ENCODE assay signal across 8 mouse cellular contexts in the genomic region with DNA sequence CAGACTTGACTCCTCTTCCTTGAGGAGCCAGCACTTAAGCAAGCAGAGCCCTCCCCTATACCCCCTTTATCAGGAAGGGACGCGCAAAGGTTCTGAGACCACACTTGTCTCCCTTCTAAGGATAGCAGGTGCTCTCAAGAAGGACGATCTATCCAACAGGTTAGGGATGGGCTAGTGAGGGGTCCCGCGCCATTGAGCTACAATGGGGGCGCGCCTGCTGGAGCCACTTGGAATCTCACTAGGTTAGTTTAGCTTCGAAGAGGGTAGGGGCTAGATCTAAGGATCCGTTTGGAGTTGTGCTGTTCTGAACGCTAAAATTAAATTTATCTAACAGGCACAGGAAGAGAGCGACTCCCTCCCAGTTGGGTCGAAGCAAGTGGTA. TPM values are rescaled to one million over a fixed set of nuclear protein-coding genes. Genes with fewer than 3 reads are reported as not detected.
DNase-seq lines count a peak whose midpoint lies in the region; ATAC-seq and TF ChIP-seq lines count a peak whose summit lies in the region.

No protein-coding gene starts in this region.

- intact Hi-C loops in left cerebral cortex, adult 2 months (cut with DNase I): loop anchor here (1.0 to 5.0 kb wide), 3 partner anchors 79 to 274 kb away; a partner anchor contains a TSS

- WGBS in hindbrain, embryonic 11.5 days: 2% methylated on average over 12 of the region's 12 CpGs
- WGBS in midbrain, embryonic 11.5 days: 1% methylated on average over 12 of the region's 12 CpGs

- peak overlapping the region; percentile 70 for H3K9ac ChIP-seq in hindbrain, embryonic 11.5 days (ENCODE audit: low read depth, low read length)
- H3K9ac ChIP-seq in midbrain, embryonic 11.5 days (ENCODE audit: low read length): peak overlapping the region; percentile 84

- no peak for DNase-seq in left cerebral cortex, adult 2 months (ENCODE audit: extremely low spot score in 1 of 2, low spot score in 2 of 2)
- DNase-seq in left cerebral cortex, adult 9 months (ENCODE audit: low spot score in 2 of 2): no peak
- DNase-seq in hindbrain, embryonic 11.5 days (ENCODE audit: low spot score): no peak
- DNase-seq in midbrain, embryonic 11.5 days (ENCODE audit: low spot score, missing footprints): no peak
- DNase-seq in cerebellum, adult 9-10 months: no peak
- no peak for DNase-seq in gastrocnemius, adult 8-10 months (ENCODE audit: low spot score in 2 of 2)
- DNase-seq in cerebellum, postnatal 14 days: no peak

- no peak; the same call in 1 of the 2 replicates for TF ChIP-seq CTCF in left cerebral cortex, adult 2 months (IDR thresholded peaks at IDR 0.05)

- no peaks in the 10 kb centered on the region; the same call in none of the 2 replicates for H3K4me1 ChIP-seq in hindbrain, embryonic 11.5 days (replicated peaks; ENCODE audit: control insufficient read depth, insufficient read depth, low read length)
- peaks cover 23% of the 10 kb centered on the region for H3K4me1 ChIP-seq in midbrain, embryonic 11.5 days (ENCODE audit: control insufficient read depth, insufficient read depth, low read length)

- H3K36me3 ChIP-seq in hindbrain, embryonic 11.5 days (ENCODE audit: control insufficient read depth, insufficient read depth, low read length): no peaks in the 10 kb centered on the region
- no peaks in the 10 kb centered on the region for H3K36me3 ChIP-seq in midbrain, embryonic 11.5 days (ENCODE audit: control insufficient read depth, insufficient read depth, low read length)

- peak overlapping the region; percentile 91 for H3K4me2 ChIP-seq in hindbrain, embryonic 11.5 days (replicated peaks; ENCODE audit: low read depth, low read length)
- H3K4me2 ChIP-seq in midbrain, embryonic 11.5 days: peak overlapping the region; percentile 78

- no peak overlapping the region for H3K27ac ChIP-seq in left cerebral cortex, adult 2 months
- H3K27ac ChIP-seq in hindbrain, embryonic 11.5 days (ENCODE audit: low read depth, low read length): peak overlapping the region; percentile 58; the same call in 1 of the 2 replicates
- no peak overlapping the region for H3K27ac ChIP-seq in midbrain, embryonic 11.5 days (ENCODE audit: low read depth, low read length)

- no peaks in the 10 kb centered on the region for H3K9me3 ChIP-seq in hindbrain, embryonic 11.5 days (ENCODE audit: control insufficient read depth, low read length)
- H3K9me3 ChIP-seq in midbrain, embryonic 11.5 days (ENCODE audit: control insufficient read depth, low read length): no peaks in the 10 kb centered on the region; the same call in 1 of the 2 replicates

- H3K27me3 ChIP-seq in hindbrain, embryonic 11.5 days (ENCODE audit: control insufficient read depth, insufficient read depth, low read length): peaks cover 9% of the 10 kb centered on the region
- peaks cover 4% of the 10 kb centered on the region; the same call in 1 of the 2 replicates for H3K27me3 ChIP-seq in midbrain, embryonic 11.5 days (ENCODE audit: control insufficient read depth, insufficient read depth, low read length)

- peak; percentile 50 for ATAC-seq in common myeloid progenitor, adult 5-6 weeks (replicated peaks; ENCODE audit: low read depth, poor library complexity, severe bottlenecking)
- ATAC-seq in hindbrain, embryonic 11.5 days (ENCODE audit: low FRiP score): peak; percentile 23; the same call in 1 of the 2 replicates
- ATAC-seq in midbrain, embryonic 11.5 days (ENCODE audit: low FRiP score): peak; percentile 49; the same call in 1 of the 2 replicates

- H3K4me3 ChIP-seq in left cerebral cortex, adult 2 months: peak overlapping the region; percentile 70
- peak overlapping the region; percentile 82 for H3K4me3 ChIP-seq in hindbrain, embryonic 11.5 days (ENCODE audit: low read depth, low read length)
- H3K4me3 ChIP-seq in midbrain, embryonic 11.5 days (ENCODE audit: low read depth, low read length): peak overlapping the region; percentile 81

RNA-seq across cellular contexts. Expression of a gene that starts 0.9 kb away (rescaled TPM):
- 10 to 100 TPM; 28.9 to 29.9 TPM for total RNA-seq in left cerebral cortex, adult 2 months (2021)
- total RNA-seq in common myeloid progenitor, adult 5-6 weeks (2017): 6.9 and 9.8 TPM in 2 replicates
- polyA plus RNA-seq in hindbrain, embryonic 11.5 days (2014; fragmentation: Nextera tagmentation; extraction: Ambion mirVana): 2.0 and 2.2 TPM in 2 replicates
- polyA plus RNA-seq in midbrain, embryonic 11.5 days (2014; fragmentation: Nextera tagmentation; extraction: Ambion mirVana): 2.3 and 2.9 TPM in 2 replicates
- total RNA-seq in gastrocnemius, adult 8-10 months (2022): under 1 TPM; 0.20 to 0.54 (median 0.28) TPM
